Mouse (Mus musculus) olfactory bulb, adult 2 months (tissue): ENCODE data around the gene Pou2af1.

Source experiments
- CTCF ChIP-seq: fragments of 200-500 bp; IDR thresholded peaks from 2 replicates; pipeline ENCODE4 v1.5.1; 2012; ENCODE audit warnings: low read depth, mild to moderate bottlenecking, low read length, moderate library complexity; ENCODE audit not compliant: insufficient read depth
- POLR2A ChIP-seq: fragments of 200-500 bp; IDR thresholded peaks from 2 replicates; pipeline ENCODE4 v1.6.1; 2012; ENCODE audit warnings: mild to moderate bottlenecking, low read depth, low read length, moderate library complexity; ENCODE audit not compliant: insufficient read depth

DNA sequence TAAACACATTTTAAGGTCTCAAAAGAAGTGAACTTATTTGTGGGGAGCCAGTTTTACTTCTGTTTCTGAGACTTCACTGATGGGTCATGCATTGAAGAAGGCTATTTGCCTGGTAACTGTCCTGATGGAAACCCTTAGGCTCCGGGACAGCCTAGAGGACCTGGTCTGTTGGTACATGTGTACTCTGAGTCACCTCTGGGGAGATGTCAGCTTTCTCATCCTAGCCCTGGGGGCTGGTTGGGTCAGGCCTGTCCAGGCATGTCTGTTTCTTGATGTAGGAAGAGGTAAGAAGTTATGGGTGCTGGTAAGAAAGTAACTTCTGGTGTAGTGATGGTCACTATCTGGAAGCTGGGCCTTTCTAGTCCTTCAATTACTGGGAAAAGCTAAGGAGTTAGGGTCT, 37.8 kb upstream of the Pou2af1 start:
- TF ChIP-seq CTCF (no peak), POLR2A (no peak)
